Mouse (Mus musculus): ENCODE results near the gene Plpp1. TPM values are rescaled to one million over a fixed set of nuclear protein-coding genes. Genes with fewer than 3 reads are reported as not detected.

Plpp1 gene
- polyA plus RNA-seq, 1 experiment: 102 TPM

- H3K36me3 ChIP-seq (ENCODE audit: control insufficient read depth, insufficient read depth, low read length): peaks cover 57% of the 10 kb centered on the region
Measured at GRCm38 (mm10) chr13:112867381-112867780, 66.8 kb downstream of the Plpp1 start.

GRCm38 (mm10) chr13:112870039-112870690 lies 69.6 kb downstream of the Plpp1 start:
- Histone ChIP-seq H3K27ac (ENCODE audit: insufficient read depth, low read depth, low read length) (no peak overlapping the region), H3K4me1 (ENCODE audit: control insufficient read depth, insufficient read depth, insufficient read length, low read length) (no peaks in the 10 kb centered on the region), H3K36me3 (ENCODE audit: control insufficient read depth, insufficient read depth, low read length) (peaks cover 63% of the 10 kb centered on the region), H3K27me3 (ENCODE audit: control insufficient read depth, insufficient read depth, low read length) (no peaks in the 10 kb centered on the region), H3K4me3 (ENCODE audit: low read depth, low read length) (no peak overlapping the region)
- TF ChIP-seq POLR2A (IDR thresholded peaks at IDR 0.05; ENCODE audit: low read depth, low read length) (no peak), CTCF (IDR thresholded peaks at IDR 0.05; ENCODE audit: extremely low read depth, insufficient read length, insufficient replicate concordance, low read depth, low read length) (no peak)
- 80% methylated on average over 11 of the region's 11 CpGs for WGBS

More at GRCm38 (mm10) chr13:112867381-112867780, 66.8 kb downstream of the Plpp1 start:
- Histone ChIP-seq H3K4me1 (ENCODE audit: control insufficient read depth, insufficient read depth, insufficient read length, low read length) (no peaks in the 10 kb centered on the region), H3K4me3 (ENCODE audit: low read depth, low read length) (no peak overlapping the region), H3K27ac (ENCODE audit: insufficient read depth, low read depth, low read length) (no peak overlapping the region), H3K27me3 (ENCODE audit: control insufficient read depth, insufficient read depth, low read length) (no peaks in the 10 kb centered on the region)
- 88% methylated on average over 8 of the region's 8 CpGs for WGBS
- no peak for TF ChIP-seq POLR2A (IDR thresholded peaks at IDR 0.05; ENCODE audit: low read depth, low read length)
- no peak for TF ChIP-seq CTCF (IDR thresholded peaks at IDR 0.05; ENCODE audit: extremely low read depth, insufficient read length, insufficient replicate concordance, low read depth, low read length)

GRCm38 (mm10) chr13:112871500-112872266 lies 71.1 kb downstream of the Plpp1 start:
- no peak for TF ChIP-seq POLR2A (IDR thresholded peaks at IDR 0.05; ENCODE audit: low read depth, low read length)
- no peak for TF ChIP-seq CTCF (IDR thresholded peaks at IDR 0.05; ENCODE audit: extremely low read depth, insufficient read length, insufficient replicate concordance, low read depth, low read length)
- Histone ChIP-seq H3K27me3 (ENCODE audit: control insufficient read depth, insufficient read depth, low read length) (no peaks in the 10 kb centered on the region), H3K27ac (ENCODE audit: insufficient read depth, low read depth, low read length) (no peak overlapping the region), H3K36me3 (ENCODE audit: control insufficient read depth, insufficient read depth, low read length) (peaks cover 55% of the 10 kb centered on the region), H3K4me3 (ENCODE audit: low read depth, low read length) (no peak overlapping the region), H3K4me1 (ENCODE audit: control insufficient read depth, insufficient read depth, insufficient read length, low read length) (no peaks in the 10 kb centered on the region)
- WGBS: 74% methylated on average over 17 of the region's 17 CpGs

GRCm38 (mm10) chr13:112887234-112887633 lies 86.6 kb downstream of the Plpp1 start:
- no peak overlapping the region for H3K4me3 ChIP-seq (ENCODE audit: low read depth, low read length)
- 92% methylated on average over 12 of the region's 12 CpGs for WGBS
- TF ChIP-seq POLR2A (IDR thresholded peaks at IDR 0.05; ENCODE audit: low read depth, low read length) (no peak), CTCF (IDR thresholded peaks at IDR 0.05; ENCODE audit: extremely low read depth, insufficient read length, insufficient replicate concordance, low read depth, low read length) (no peak)

GRCm38 (mm10) chr13:112902176-112902575 lies 101.6 kb downstream of the Plpp1 start:
- Histone ChIP-seq H3K4me1 (ENCODE audit: control insufficient read depth, insufficient read depth, insufficient read length, low read length) (no peaks in the 10 kb centered on the region), H3K36me3 (ENCODE audit: control insufficient read depth, insufficient read depth, low read length) (peaks cover 46% of the 10 kb centered on the region), H3K4me3 (ENCODE audit: low read depth, low read length) (no peak overlapping the region), H3K27ac (ENCODE audit: insufficient read depth, low read depth, low read length) (no peak overlapping the region), H3K27me3 (ENCODE audit: control insufficient read depth, insufficient read depth, low read length) (no peaks in the 10 kb centered on the region)
- TF ChIP-seq POLR2A (IDR thresholded peaks at IDR 0.05; ENCODE audit: low read depth, low read length) (no peak), CTCF (IDR thresholded peaks at IDR 0.05; ENCODE audit: extremely low read depth, insufficient read length, insufficient replicate concordance, low read depth, low read length) (no peak)
- WGBS: 49% methylated on average over 3 of the region's 3 CpGs

More at GRCm38 (mm10) chr13:112887234-112887633, 86.6 kb downstream of the Plpp1 start:
- Histone ChIP-seq H3K4me1 (ENCODE audit: control insufficient read depth, insufficient read depth, insufficient read length, low read length) (no peaks in the 10 kb centered on the region), H3K27ac (ENCODE audit: insufficient read depth, low read depth, low read length) (no peak overlapping the region), H3K27me3 (ENCODE audit: control insufficient read depth, insufficient read depth, low read length) (no peaks in the 10 kb centered on the region), H3K36me3 (ENCODE audit: control insufficient read depth, insufficient read depth, low read length) (peaks cover 55% of the 10 kb centered on the region)

GRCm38 (mm10) chr13:112909663-112910062 lies 109.1 kb downstream of the Plpp1 start:
- H3K4me1 ChIP-seq (ENCODE audit: control insufficient read depth, insufficient read depth, insufficient read length, low read length): no peaks in the 10 kb centered on the region
- peaks cover 36% of the 10 kb centered on the region for H3K36me3 ChIP-seq (ENCODE audit: control insufficient read depth, insufficient read depth, low read length)
- no peak overlapping the region for H3K4me3 ChIP-seq (ENCODE audit: low read depth, low read length)
- no peak overlapping the region for H3K27ac ChIP-seq (ENCODE audit: insufficient read depth, low read depth, low read length)
- no peaks in the 10 kb centered on the region for H3K27me3 ChIP-seq (ENCODE audit: control insufficient read depth, insufficient read depth, low read length)
- 30% methylated on average over 4 of the region's 4 CpGs for WGBS
- TF ChIP-seq POLR2A (IDR thresholded peaks at IDR 0.05; ENCODE audit: low read depth, low read length): no peak

GRCm38 (mm10) chr13:112910434-112910833 lies 109.8 kb downstream of the Plpp1 start:
- TF ChIP-seq POLR2A (IDR thresholded peaks at IDR 0.05; ENCODE audit: low read depth, low read length) (no peak), CTCF (IDR thresholded peaks at IDR 0.05; ENCODE audit: extremely low read depth, insufficient read length, insufficient replicate concordance, low read depth, low read length) (no peak)
- Histone ChIP-seq H3K4me1 (ENCODE audit: control insufficient read depth, insufficient read depth, insufficient read length, low read length) (no peaks in the 10 kb centered on the region), H3K27me3 (ENCODE audit: control insufficient read depth, insufficient read depth, low read length) (no peaks in the 10 kb centered on the region), H3K4me3 (ENCODE audit: low read depth, low read length) (no peak overlapping the region), H3K27ac (ENCODE audit: insufficient read depth, low read depth, low read length) (no peak overlapping the region), H3K36me3 (ENCODE audit: control insufficient read depth, insufficient read depth, low read length) (peaks cover 33% of the 10 kb centered on the region)
- WGBS: 81% methylated on average over 4 of the region's 4 CpGs

Other genes with a start within 250 kb of the Plpp1 start
- 0.03 TPM in 1 of 2 replicates, not detected in the other for gene Il31ra, start 206.4 kb upstream of the Plpp1 start, polyA plus RNA-seq (2012; rRNA removed)
- not detected in 2 replicates for gene Ddx4, start 148.3 kb upstream of the Plpp1 start, polyA plus RNA-seq (2012; rRNA removed)
- gene Slc38a9, start 140.0 kb upstream of the Plpp1 start, polyA plus RNA-seq (2012; rRNA removed): 1.3 and 2.9 TPM in 2 replicates
- 0.50 and 1.2 TPM in 2 replicates for gene Mtrex, start 126.6 kb downstream of the Plpp1 start, polyA plus RNA-seq (2012; rRNA removed)
- gene Dhx29, start 126.7 kb downstream of the Plpp1 start, polyA plus RNA-seq (2012; rRNA removed): 0.50 and 0.63 TPM in 2 replicates
- 0.10 and 0.32 TPM in 2 replicates for gene Ccno, start 187.0 kb downstream of the Plpp1 start, polyA plus RNA-seq (2012; rRNA removed)
- gene Mcidas, start 193.1 kb downstream of the Plpp1 start, polyA plus RNA-seq (2012; rRNA removed): not detected in 2 replicates
- gene Cdc20b, start 234.3 kb downstream of the Plpp1 start, polyA plus RNA-seq (2012; rRNA removed): not detected in 2 replicates
- 0.28 and 0.30 TPM in 2 replicates for gene Gpx8, start 245.6 kb downstream of the Plpp1 start, polyA plus RNA-seq (2012; rRNA removed)

Measured in small intestine, adult 2 months (tissue).